In the genomic region with DNA sequence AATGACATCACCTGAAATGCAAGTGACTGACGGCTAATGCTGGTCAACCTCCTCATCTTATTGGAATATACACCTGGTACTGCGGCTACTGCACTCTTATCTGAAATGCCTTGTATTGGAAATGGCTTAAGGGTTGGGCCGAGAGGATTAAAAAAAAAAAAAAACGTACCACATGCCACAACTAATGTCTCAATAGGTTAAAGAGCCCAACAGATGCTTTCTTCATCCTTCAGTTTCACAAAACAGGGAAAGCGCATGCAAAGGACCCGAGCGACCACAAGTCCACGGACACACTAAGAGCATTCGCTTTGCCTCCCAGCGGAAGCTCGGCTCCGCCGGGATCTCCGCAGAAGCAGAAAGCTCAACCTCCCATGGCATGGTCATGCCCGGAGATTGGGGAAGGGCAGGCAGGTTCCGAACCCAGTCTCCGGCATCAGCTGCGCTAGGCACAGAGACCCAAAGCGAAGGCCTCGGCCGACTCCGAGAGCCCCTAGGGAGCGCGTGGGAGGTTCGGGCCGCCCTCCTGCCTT, we compare ENCODE assay signal across 8 mouse cellular contexts. TPM values are rescaled to one million over a fixed set of nuclear protein-coding genes. Genes with fewer than 3 reads are reported as not detected.
A peak's percentile ranks its signal among the peaks of the same experiment; 100 is the strongest.
DNase-seq lines count a peak whose midpoint lies in the region; ATAC-seq and TF ChIP-seq lines count a peak whose summit lies in the region.

No protein-coding gene starts in this region.

- no peak for TF ChIP-seq CTCF in MEL (IDR thresholded peaks at IDR 0.05 in 2 of 3, conservative IDR thresholded peaks at IDR 0.05 in 1 of 3; ENCODE audit: control insufficient read depth in 1 of 3, insufficient read depth in 1 of 3, low read depth in 2 of 3, low read length in 3 of 3, poor library complexity in 1 of 3, severe bottlenecking in 1 of 3)

- no peak for TF ChIP-seq RAD21 in MEL (IDR thresholded peaks at IDR 0.05; ENCODE audit: low read depth, low read length)

- H3K27me3 ChIP-seq in kidney, embryonic 16.5 days (ENCODE audit: insufficient read depth, low read length) = no peaks in the 10 kb centered on the region
- H3K27me3 ChIP-seq in MEL (ENCODE audit: control insufficient read depth in 1 of 2, insufficient read depth in 2 of 2, low read length in 2 of 2) = no peaks in the 10 kb centered on the region
- no peaks in the 10 kb centered on the region for H3K27me3 ChIP-seq in erythroblast, embryonic 14.5 days (ENCODE audit: control insufficient read depth)
- H3K27me3 ChIP-seq in intestine, embryonic 14.5 days (replicated peaks; ENCODE audit: control insufficient read depth, insufficient read depth, low read length) = no peaks in the 10 kb centered on the region
- H3K27me3 ChIP-seq in midbrain, embryonic 14.5 days (ENCODE audit: control insufficient read depth, insufficient read depth, low read length) = no peaks in the 10 kb centered on the region

- DNase-seq in kidney, adult 18-20 months = no peak
- DNase-seq in MEL (ENCODE audit: low read depth, low spot score) = peak; percentile 77
- no peak for DNase-seq in intestine, embryonic 14.5 days (ENCODE audit: low spot score)
- DNase-seq in midbrain, embryonic 14.5 days = peak; percentile 51
- no peak for DNase-seq in ovary, adult 18-20 months (ENCODE audit: low spot score)
- DNase-seq in frontal cortex, postnatal 36 days (ENCODE audit: low spot score in 2 of 2) = no peak

- H3K79me2 ChIP-seq in MEL (ENCODE audit: control insufficient read depth, insufficient read depth, low read length, poor library complexity) = peaks cover 23% of the 10 kb centered on the region

- peak in 1 of 2 experiments; percentile 44; a peak in 1 of 4 replicates for TF ChIP-seq POLR2A in MEL (IDR thresholded peaks at IDR 0.05; ENCODE audit: control insufficient read depth in 1 of 2, insufficient read depth in 1 of 2, low read depth in 1 of 2, low read length in 2 of 2, poor library complexity in 1 of 2)

- H3K4me2 ChIP-seq in kidney, embryonic 16.5 days (replicated peaks; ENCODE audit: low read depth, low read length) = peak overlapping the region; percentile 83
- H3K4me2 ChIP-seq in intestine, embryonic 14.5 days (ENCODE audit: low read length) = peak overlapping the region; percentile 87
- H3K4me2 ChIP-seq in midbrain, embryonic 14.5 days (ENCODE audit: low read length) = peak overlapping the region; percentile 59

- WGBS in kidney, embryonic 16.5 days = 0% methylated on average over 26 of the region's 26 CpGs
- WGBS in intestine, embryonic 14.5 days = under 1% methylated on average over 26 of the region's 26 CpGs
- WGBS in midbrain, embryonic 14.5 days = under 1% methylated on average over 26 of the region's 26 CpGs

- H3K4me1 ChIP-seq in kidney, embryonic 16.5 days (ENCODE audit: insufficient read depth, low read length) = peaks cover 16% of the 10 kb centered on the region
- peaks cover 0 to 14% of the 10 kb centered on the region in 2 experiments; a peak in 2 of 4 replicates for H3K4me1 ChIP-seq in MEL (ENCODE audit: control insufficient read depth in 1 of 2, insufficient read depth in 2 of 2, low read length in 2 of 2)
- H3K4me1 ChIP-seq in erythroblast, embryonic 14.5 days (ENCODE audit: control insufficient read depth) = peaks cover 41% of the 10 kb centered on the region
- H3K4me1 ChIP-seq in intestine, embryonic 14.5 days (replicated peaks; ENCODE audit: control insufficient read depth, insufficient read depth, low read length) = peaks cover 15% of the 10 kb centered on the region
- H3K4me1 ChIP-seq in midbrain, embryonic 14.5 days (ENCODE audit: control insufficient read depth, insufficient read depth, low read length) = peaks cover 17% of the 10 kb centered on the region

- peak overlapping the region; percentile 74 for H3K4me3 ChIP-seq in kidney, embryonic 16.5 days (ENCODE audit: low read length)
- H3K4me3 ChIP-seq in MEL (ENCODE audit: control insufficient read depth in 1 of 2, insufficient read depth in 1 of 2, low read depth in 2 of 2, low read length in 2 of 2) = peak overlapping the region; percentile 67 to 79
- H3K4me3 ChIP-seq in erythroblast, embryonic 14.5 days (replicated peaks) = peak overlapping the region; percentile 74
- H3K4me3 ChIP-seq in intestine, embryonic 14.5 days (ENCODE audit: low read depth, low read length) = peak overlapping the region; percentile 54
- H3K4me3 ChIP-seq in midbrain, embryonic 14.5 days (replicated peaks; ENCODE audit: low read depth, low read length) = peak overlapping the region; percentile 55

- no peak; the same call in 1 of the 2 replicates for ATAC-seq in kidney, embryonic 16.5 days (ENCODE audit: low FRiP score, low TSS enrichment)
- no peak; the same call in 1 of the 2 replicates for ATAC-seq in intestine, embryonic 14.5 days (replicated peaks; ENCODE audit: low FRiP score, low TSS enrichment, low read depth)
- peak; percentile 29 for ATAC-seq in midbrain, embryonic 14.5 days (ENCODE audit: low FRiP score, low TSS enrichment)

- H3K36me3 ChIP-seq in kidney, embryonic 16.5 days (ENCODE audit: insufficient read depth, low read length) = peaks cover 5% of the 10 kb centered on the region; the same call in 1 of the 2 replicates
- H3K36me3 ChIP-seq in MEL (ENCODE audit: control insufficient read depth in 1 of 2, insufficient read depth in 2 of 2, low read length in 2 of 2) = peaks cover 12 to 27% of the 10 kb centered on the region in 2 experiments
- peaks cover 58% of the 10 kb centered on the region for H3K36me3 ChIP-seq in erythroblast, embryonic 14.5 days (ENCODE audit: control insufficient read depth)
- peaks cover 30% of the 10 kb centered on the region for H3K36me3 ChIP-seq in intestine, embryonic 14.5 days (ENCODE audit: control insufficient read depth, insufficient read depth, low read length)
- peaks cover 15% of the 10 kb centered on the region for H3K36me3 ChIP-seq in midbrain, embryonic 14.5 days (ENCODE audit: control insufficient read depth, insufficient read depth, low read length)

- peak overlapping the region; percentile 98 for H3K27ac ChIP-seq in kidney, embryonic 16.5 days (ENCODE audit: low read length)
- H3K27ac ChIP-seq in MEL (ENCODE audit: control insufficient read depth, low read depth, low read length) = peak overlapping the region; percentile 95
- H3K27ac ChIP-seq in intestine, embryonic 14.5 days (ENCODE audit: low read depth) = peak overlapping the region; percentile 100
- peak overlapping the region; percentile 97 for H3K27ac ChIP-seq in midbrain, embryonic 14.5 days (replicated peaks; ENCODE audit: low read depth, low read length)

- H3K9me3 ChIP-seq in kidney, embryonic 16.5 days (ENCODE audit: low read length) = no peaks in the 10 kb centered on the region
- H3K9me3 ChIP-seq in MEL (replicated peaks; ENCODE audit: insufficient read depth, low read length) = no peaks in the 10 kb centered on the region
- H3K9me3 ChIP-seq in erythroblast, embryonic 14.5 days (ENCODE audit: control insufficient read depth, low read length) = no peaks in the 10 kb centered on the region
- no peaks in the 10 kb centered on the region for H3K9me3 ChIP-seq in intestine, embryonic 14.5 days (ENCODE audit: control insufficient read depth, low read length)
- H3K9me3 ChIP-seq in midbrain, embryonic 14.5 days (ENCODE audit: control insufficient read depth, low read length) = no peaks in the 10 kb centered on the region

- TF ChIP-seq EP300 in MEL (IDR thresholded peaks at IDR 0.05; ENCODE audit: low read depth in 1 of 2, low read length in 2 of 2) = no peak

- peak overlapping the region; percentile 99 for H3K9ac ChIP-seq in kidney, embryonic 16.5 days (replicated peaks; ENCODE audit: low read length)
- peak overlapping the region; percentile 97 for H3K9ac ChIP-seq in MEL (ENCODE audit: control insufficient read depth, low read depth, low read length, poor library complexity, severe bottlenecking)
- peak overlapping the region; percentile 99 for H3K9ac ChIP-seq in intestine, embryonic 14.5 days (ENCODE audit: low read length)
- peak overlapping the region; percentile 96 for H3K9ac ChIP-seq in midbrain, embryonic 14.5 days (replicated peaks; ENCODE audit: low read length)

TF ChIP-seq in MEL, 35 proteins besides CTCF, POLR2A, EP300 and RAD21 (continues in another document):
- TF ChIP-seq CHD1 (IDR thresholded peaks at IDR 0.05; ENCODE audit: low read depth, low read length) (peak; percentile 98), TCF12 (IDR thresholded peaks at IDR 0.05; ENCODE audit: low read depth, low read length) (no peak), ELF1 (IDR thresholded peaks at IDR 0.05; ENCODE audit: low read depth, low read length) (no peak), ZKSCAN1 (IDR thresholded peaks at IDR 0.05; ENCODE audit: low read depth, low read length) (no peak), NRF1 (IDR thresholded peaks at IDR 0.05; ENCODE audit: insufficient read depth, low read depth, low read length, poor library complexity, severe bottlenecking) (no peak), SMC3 (IDR thresholded peaks at IDR 0.05; ENCODE audit: low read depth, low read length) (no peak; the same call in 1 of the 2 replicates), ZNF384 (IDR thresholded peaks at IDR 0.05; ENCODE audit: low read depth, low read length) (peak; percentile 79), ETS1 (IDR thresholded peaks at IDR 0.05; ENCODE audit: low read depth, low read length) (no peak; the same call in 1 of the 2 replicates), CHD2 (IDR thresholded peaks at IDR 0.05; ENCODE audit: low read length) (peak; percentile 24; the same call in 1 of the 2 replicates), MAZ (IDR thresholded peaks at IDR 0.05; ENCODE audit: low read depth, low read length) (no peak), POLR2AphosphoS5 (IDR thresholded peaks at IDR 0.05; ENCODE audit: borderline replicate concordance, low read depth, low read length) (no peak; the same call in 1 of the 2 replicates), JUND (IDR thresholded peaks at IDR 0.05; ENCODE audit: low read depth, low read length) (no peak)

RNA-seq across cellular contexts. Expression of gene Zfp143, which starts 0.3 kb away (rescaled TPM):
- polyA plus RNA-seq in kidney, embryonic 16.5 days (2015; fragmentation: Nextera tagmentation; extraction: Ambion mirVana) = 22.3 and 22.6 TPM in 2 replicates
- 13.9 and 16.0 TPM in 2 replicates for total RNA-seq in MEL (2012; rRNA removed)
- polyA plus RNA-seq in MEL (2012; ENCODE audit: insufficient read depth in 1 of 2, insufficient read length in 2 of 2, low read depth in 1 of 2, low replicate concordance in 2 of 2, missing spikeins in 1 of 2) = 10 to 100 TPM in 1 of 2 experiments, not detected in 1; 15.7 TPM
- polyA plus RNA-seq in erythroblast, embryonic 14.5 days (2012) = 0.13 and 0.33 TPM in 2 replicates
- polyA plus RNA-seq in intestine, embryonic 14.5 days (2014; fragmentation: Nextera tagmentation; extraction: Ambion mirVana) = 18.6 and 20.1 TPM in 2 replicates
- polyA plus RNA-seq in midbrain, embryonic 14.5 days (2014; fragmentation: Nextera tagmentation; extraction: Ambion mirVana) = 14.4 and 21.7 TPM in 2 replicates

RNA-seq across cellular contexts. Expression of gene Ipo7, which starts 42.7 kb away (rescaled TPM):
- 58.0 and 59.5 TPM in 2 replicates for polyA plus RNA-seq in kidney, embryonic 16.5 days (2015; fragmentation: Nextera tagmentation; extraction: Ambion mirVana)
- total RNA-seq in MEL (2012; rRNA removed) = 139 and 145 TPM in 2 replicates
- polyA plus RNA-seq in MEL (2012; ENCODE audit: insufficient read depth in 1 of 2, insufficient read length in 2 of 2, low read depth in 1 of 2, low replicate concordance in 2 of 2, missing spikeins in 1 of 2) = 100 to 1,000 TPM; 111 to 172 TPM
- 0.84 and 1.4 TPM in 2 replicates for polyA plus RNA-seq in erythroblast, embryonic 14.5 days (2012)
- 18.5 and 20.8 TPM in 2 replicates for polyA plus RNA-seq in intestine, embryonic 14.5 days (2014; fragmentation: Nextera tagmentation; extraction: Ambion mirVana)
- polyA plus RNA-seq in midbrain, embryonic 14.5 days (2014; fragmentation: Nextera tagmentation; extraction: Ambion mirVana) = 19.2 and 21.3 TPM in 2 replicates

Comparison
In these comparisons a context has a peak if more than half of its experiments do, and no peak if none do; other contexts are left out.
1. DNase-seq: peak in MEL (single experiment) and midbrain, embryonic 14.5 days (single experiment); none in kidney, adult 18-20 months (single experiment), intestine, embryonic 14.5 days (single experiment), ovary, adult 18-20 months (single experiment) and frontal cortex, postnatal 36 days (0 of 2).
2. Peak in every context shown above with its lines, with median percentiles within 50 percentile points of each other: H3K27ac ChIP-seq, H3K4me2 ChIP-seq, H3K4me3 ChIP-seq and H3K9ac ChIP-seq.